Mouse (Mus musculus) heart, postnatal 25 days (tissue): ENCODE measurements around the gene Adgra1. TPM values are rescaled to one million over a fixed set of nuclear protein-coding genes. Genes with fewer than 3 reads are reported as not detected.

Experiments
- DNase-seq: peaks from one replicate; pipeline ENCODE4 v3.0.0; 2022; ENCODE audit warnings: low spot score
- intact Hi-C: fragments of 180-260 bp; cut with DNase I; formaldehyde crosslinking; loops from one replicate; pipeline ENCODE4 v1.15.1; 2025
- total RNA-seq, 2 experiments: library from RNA; stranded (reverse); gene quantifications; 2 replicates each; pipeline ENCODE4 v1.2.3; 2021

Adgra1 gene
- total RNA-seq, 2 experiments from 2014 or later = 0.28 TPM; not detected in 1

DNA sequence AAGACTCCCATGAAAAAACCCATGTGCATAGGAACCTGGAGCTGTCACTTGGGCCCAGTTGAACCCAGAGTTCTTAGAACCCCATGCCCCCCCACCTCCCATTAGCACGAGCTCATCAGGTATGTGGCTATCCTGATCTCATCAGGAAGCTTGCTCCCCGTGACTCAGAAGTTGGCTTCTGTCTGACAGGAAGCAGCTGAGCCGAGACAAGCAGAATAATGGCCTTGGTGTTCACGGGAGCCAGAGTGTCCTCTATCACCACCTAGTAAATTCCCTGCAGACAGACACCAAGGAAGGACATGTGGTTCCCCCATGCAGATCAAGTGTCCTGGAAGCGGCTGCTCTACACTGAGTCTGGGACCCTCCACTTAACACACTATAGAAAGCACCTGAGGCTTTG is 9.8 kb downstream of the Adgra1 start:
- intact Hi-C loops = no loop called here
- DNase-seq = no peak

DNA sequence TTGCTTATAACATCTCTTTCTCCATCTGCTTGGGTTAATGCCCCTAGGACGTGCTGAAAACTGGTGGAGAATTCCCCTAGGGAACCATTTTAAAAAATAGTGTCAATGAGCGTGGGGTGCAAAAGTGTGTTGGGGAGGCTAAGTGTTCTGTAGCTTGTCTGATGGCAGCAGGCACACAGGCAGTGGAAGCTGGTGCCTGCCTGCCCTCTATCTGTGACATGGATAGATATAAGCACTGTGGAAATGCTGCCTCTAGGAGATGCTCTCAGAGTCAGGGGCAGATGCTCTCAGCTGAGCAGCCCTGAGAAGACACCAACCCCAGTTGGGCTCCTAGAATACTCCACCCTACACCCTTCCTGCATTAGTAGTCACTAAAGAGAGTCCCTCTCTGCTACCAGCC is 11.1 kb downstream of the Adgra1 start:
- intact Hi-C loops = no loop called here

GRCm38 (mm10) chr7:139850152-139850551 is 16.2 kb downstream of the Adgra1 start:
- intact Hi-C loops = no loop called here
- DNase-seq = no peak

More for the DNA sequence above, 11.1 kb downstream of the Adgra1 start:
- DNase-seq = no peak

DNA sequence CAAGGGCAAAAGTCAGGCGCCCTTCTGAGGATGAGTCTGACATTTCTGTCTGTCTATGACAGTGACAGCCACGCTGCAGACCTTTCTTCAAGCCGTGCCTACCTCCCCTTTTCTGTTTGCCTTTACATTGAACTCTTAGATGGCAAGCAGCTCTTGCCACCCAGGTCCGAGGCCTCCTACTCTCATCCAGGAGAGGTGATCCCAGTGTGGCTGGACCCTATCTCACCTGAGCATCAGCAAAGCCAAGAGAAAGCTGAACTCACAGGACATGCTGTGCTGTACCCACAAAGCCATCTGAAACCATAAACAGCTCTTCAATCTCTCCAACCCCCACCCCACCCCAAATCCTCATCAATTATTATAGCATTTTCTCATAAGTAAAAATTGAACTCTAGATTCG is 16.7 kb downstream of the Adgra1 start:
- no peak for DNase-seq
- intact Hi-C loops = no loop called here

GRCm38 (mm10) chr7:139851098-139851497 is 17.1 kb downstream of the Adgra1 start:
- intact Hi-C loops = no loop called here
- no peak for DNase-seq

DNA sequence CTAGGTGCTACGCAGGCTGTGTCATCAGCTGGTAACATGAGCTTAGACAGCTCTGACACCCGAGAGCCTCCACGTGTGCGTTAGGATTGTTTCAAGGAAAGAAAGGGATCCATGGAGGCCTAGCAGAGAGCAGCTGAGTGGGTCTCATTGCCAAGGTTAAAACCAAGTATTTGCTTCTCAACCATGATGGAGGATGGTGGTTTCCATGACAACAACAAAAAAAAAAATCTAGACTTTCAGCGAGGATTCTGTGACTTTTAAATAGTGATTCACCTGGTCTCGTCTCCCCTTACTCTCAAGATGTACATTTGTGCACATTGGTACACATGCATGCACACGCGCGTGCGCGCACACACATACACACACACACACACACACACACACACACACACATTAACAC is 21.3 kb downstream of the Adgra1 start:
- DNase-seq = no peak
- intact Hi-C loops = no loop called here

GRCm38 (mm10) chr7:139861411-139861810 is 27.4 kb downstream of the Adgra1 start:
- no peak for DNase-seq
- intact Hi-C loops = loop anchor here (1.0 to 2.0 kb wide), 2 partner anchors 158 to 213 kb away; no protein-coding TSS in a partner anchor

DNA sequence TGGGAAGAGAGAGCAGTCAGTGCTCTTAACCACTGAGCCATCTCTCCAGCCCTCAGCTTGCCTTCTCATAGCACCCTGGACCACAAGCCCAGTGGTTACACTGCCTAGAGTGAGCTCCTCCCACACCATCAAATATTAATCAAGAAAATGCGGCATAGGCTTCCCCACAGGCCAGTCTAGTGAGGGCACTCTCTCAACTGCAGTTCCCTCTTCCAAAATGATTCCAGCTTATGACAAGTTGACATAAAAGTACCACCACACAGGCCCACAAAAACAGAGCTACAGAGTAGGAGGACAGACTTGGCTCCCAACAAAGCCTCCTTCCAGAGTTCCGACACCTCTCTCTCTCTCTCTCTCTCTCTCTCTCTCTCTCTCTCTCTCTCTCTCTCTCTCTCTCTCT is 29.1 kb downstream of the Adgra1 start:
- intact Hi-C loops = no loop called here
- DNase-seq = no peak

GRCm38 (mm10) chr7:139864253-139864652 is 30.3 kb downstream of the Adgra1 start:
- no peak for DNase-seq
- intact Hi-C loops = no loop called here

- DNase-seq = no peak
- intact Hi-C loops = loop anchor here (5.0 kb wide), 1 partner anchor 73 kb away; no protein-coding TSS in a partner anchor
Observed at GRCm38 (mm10) chr7:139864871-139865270, 30.9 kb downstream of the Adgra1 start.

DNA sequence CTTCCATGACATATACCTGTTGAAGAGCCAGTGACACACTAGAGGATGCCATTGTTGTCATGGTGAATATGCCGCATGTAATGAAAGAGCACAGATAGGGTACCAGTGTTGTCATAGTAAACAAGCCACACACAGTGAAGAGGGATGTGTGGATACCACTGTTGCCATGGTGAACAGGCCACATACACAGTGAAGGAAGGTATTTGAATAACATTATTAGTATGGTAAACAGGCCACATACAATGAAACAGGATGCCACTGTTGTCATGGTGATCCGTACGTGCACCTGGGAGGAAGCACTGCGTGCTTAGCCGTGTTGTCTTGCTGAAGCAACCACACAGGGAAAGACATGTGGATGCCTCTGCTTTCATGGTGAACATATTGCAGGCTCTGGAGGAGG is 37.0 kb downstream of the Adgra1 start:
- intact Hi-C loops = no loop called here
- DNase-seq = no peak

- no peak for DNase-seq
- intact Hi-C loops = loop anchor here (5.0 kb wide), 1 partner anchor 175 kb away; no protein-coding TSS in a partner anchor
Observed at GRCm38 (mm10) chr7:139877167-139877792, 43.3 kb downstream of the Adgra1 start.

- intact Hi-C loops = loop anchor here (5.0 kb wide), 1 partner anchor 176 kb away; no protein-coding TSS in a partner anchor
- no peak for DNase-seq
Observed at GRCm38 (mm10) chr7:139878122-139878521, 44.1 kb downstream of the Adgra1 start.

- intact Hi-C loops = loop anchor here (5.0 kb wide), 1 partner anchor 176 kb away; no protein-coding TSS in a partner anchor
- DNase-seq = no peak
Observed at GRCm38 (mm10) chr7:139878621-139879020, 44.6 kb downstream of the Adgra1 start.

DNA sequence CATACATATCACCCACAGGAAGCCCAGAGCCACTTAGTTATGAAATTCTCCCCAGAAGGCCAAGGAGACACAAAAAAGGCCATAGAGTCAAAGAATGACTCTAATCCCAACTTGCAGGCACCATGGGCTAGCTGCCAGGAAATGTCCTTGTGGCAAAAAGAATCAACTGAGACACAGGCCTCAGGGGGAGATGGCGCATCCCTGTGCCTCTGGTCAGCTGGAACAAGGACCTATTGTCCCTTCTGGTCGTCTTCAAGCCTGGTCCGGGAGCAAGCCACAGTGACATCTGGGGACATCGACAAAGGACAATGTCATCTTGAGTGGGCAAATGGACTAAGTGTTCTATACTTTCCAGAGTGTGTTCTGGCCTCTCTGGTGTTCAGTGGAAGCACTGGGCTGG is 49.6 kb downstream of the Adgra1 start:
- DNase-seq = no peak
- intact Hi-C loops = no loop called here

- no peak for DNase-seq
- intact Hi-C loops = no loop called here
Observed at GRCm38 (mm10) chr7:139891779-139892178, 57.8 kb downstream of the Adgra1 start.

- no peak for DNase-seq
- intact Hi-C loops = no loop called here
Observed at GRCm38 (mm10) chr7:139894655-139895557, 60.9 kb downstream of the Adgra1 start, which contains the start of gene Kndc1. Kndc1 (plus strand) TSS chr7:139894696.

- intact Hi-C loops = no loop called here
Observed at GRCm38 (mm10) chr7:139896271-139896670, 62.3 kb downstream of the Adgra1 start.

GRCm38 (mm10) chr7:139896796-139897195 is 62.8 kb downstream of the Adgra1 start:
- DNase-seq = no peak

More at GRCm38 (mm10) chr7:139896271-139896670, 62.3 kb downstream of the Adgra1 start:
- DNase-seq = no peak

DNA sequence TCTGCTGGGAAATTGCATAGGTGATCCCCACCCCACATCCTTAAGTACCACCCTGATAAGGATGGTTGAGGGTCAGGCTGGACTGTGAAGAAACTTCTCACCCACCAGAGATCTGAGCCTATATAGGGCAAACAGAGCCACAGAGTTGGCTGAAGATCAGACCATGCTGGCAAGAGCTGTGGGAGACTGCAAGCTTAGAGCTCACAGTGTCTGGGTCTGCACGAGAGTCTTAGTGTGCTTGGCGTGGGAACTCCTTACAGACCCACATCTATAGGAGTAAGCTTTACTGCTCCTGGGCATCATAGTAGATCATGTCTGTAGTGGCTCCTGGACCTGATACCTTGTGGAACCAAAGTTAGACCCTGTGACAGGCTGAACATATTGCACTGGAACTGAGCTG is 64.6 kb downstream of the Adgra1 start:
- DNase-seq = no peak
- intact Hi-C loops = no loop called here

More at GRCm38 (mm10) chr7:139896796-139897195, 62.8 kb downstream of the Adgra1 start:
- intact Hi-C loops = no loop called here

- DNase-seq = no peak
- intact Hi-C loops = no loop called here
Observed at GRCm38 (mm10) chr7:139899505-139899904, 65.5 kb downstream of the Adgra1 start.
